Comparison of ENCODE assay signal across 11 mouse cellular contexts in the genomic region with DNA sequence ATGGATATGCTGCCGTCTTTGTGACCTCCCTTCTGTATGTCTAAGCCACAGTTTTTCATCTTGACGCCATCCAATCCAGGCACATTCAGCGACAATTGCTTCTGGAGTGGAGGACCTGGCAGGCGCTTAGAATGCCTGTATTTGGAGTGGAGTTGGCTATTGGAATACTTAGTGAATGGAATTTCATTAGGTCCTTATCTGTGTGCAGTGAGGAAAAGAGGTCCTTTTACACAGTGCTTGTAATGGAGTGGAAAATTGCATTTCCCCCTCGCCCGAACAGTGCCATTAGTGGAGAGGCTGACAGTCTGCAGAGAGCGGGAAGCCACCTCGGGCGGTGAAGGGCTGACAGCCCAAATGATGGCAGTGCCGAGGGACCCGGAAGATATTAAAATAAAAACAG.
DNase-seq lines count a peak whose midpoint lies in the region; ATAC-seq and TF ChIP-seq lines count a peak whose summit lies in the region.
"Had no signal": no experiment of that assay in that cellular context is flagged by ENCODE, and none has a peak within 500 bp of the region (broad histone marks: within the 10 kb centered on the region; RNA-seq: fewer than 3 reads in every experiment).

No protein-coding gene starts in this region.

- no peak overlapping the region for H3K4me2 ChIP-seq in heart, embryonic 11.5 days
- no peak overlapping the region for H3K4me2 ChIP-seq in kidney, embryonic 15.5 days
- 0 out of 2 replicates have a peak overlapping the region, but pooled peaks have one; percentile 3 for H3K4me2 ChIP-seq in forebrain, embryonic 16.5 days (ENCODE audit: low read length)
- H3K4me2 ChIP-seq: limb, embryonic 15.5 days had no signal

- ATAC-seq in heart, embryonic 11.5 days (replicated peaks; ENCODE audit: insufficient number of reproducible peaks, low FRiP score, low TSS enrichment): 0 out of 2 replicates have a peak, but pooled peaks have one; percentile 39
- 0 out of 2 replicates have a peak, but pooled peaks have one; percentile 29 for ATAC-seq in kidney, embryonic 15.5 days (replicated peaks; ENCODE audit: low FRiP score)
- peak; percentile 84 for ATAC-seq in forebrain, embryonic 16.5 days

- H3K9me3 ChIP-seq in heart, embryonic 11.5 days (replicated peaks; ENCODE audit: control insufficient read depth, low read length): no peaks in the 10 kb centered on the region
- H3K9me3 ChIP-seq in kidney, embryonic 15.5 days (replicated peaks): no peaks in the 10 kb centered on the region
- no peaks in the 10 kb centered on the region for H3K9me3 ChIP-seq in forebrain, embryonic 16.5 days (ENCODE audit: control insufficient read depth, low read length)
- H3K9me3 ChIP-seq: limb, embryonic 15.5 days had no signal

- H3K27me3 ChIP-seq in heart, embryonic 11.5 days (ENCODE audit: control insufficient read depth, insufficient read depth, low read length): no peaks in the 10 kb centered on the region
- no peaks in the 10 kb centered on the region for H3K27me3 ChIP-seq in heart, adult 2 months (ENCODE audit: control insufficient read depth, insufficient read depth, low read length)
- H3K27me3 ChIP-seq in kidney, embryonic 15.5 days: no peaks in the 10 kb centered on the region
- peaks cover 44% of the 10 kb centered on the region for H3K27me3 ChIP-seq in forebrain, embryonic 16.5 days (replicated peaks; ENCODE audit: control insufficient read depth, insufficient read depth, low read length)
- H3K27me3 ChIP-seq: limb, embryonic 15.5 days had no signal

- TF ChIP-seq POLR2A in heart, adult 2 months (IDR thresholded peaks at IDR 0.05; ENCODE audit: insufficient read depth, low read depth, low read length): no peak

- no peaks in the 10 kb centered on the region for H3K36me3 ChIP-seq in heart, embryonic 11.5 days (ENCODE audit: control insufficient read depth, insufficient read depth, low read length)
- H3K36me3 ChIP-seq in heart, adult 2 months (ENCODE audit: control insufficient read depth, insufficient read depth, low read length): no peaks in the 10 kb centered on the region
- H3K36me3 ChIP-seq in kidney, embryonic 15.5 days: no peaks in the 10 kb centered on the region
- H3K36me3 ChIP-seq in forebrain, embryonic 16.5 days (ENCODE audit: control insufficient read depth, insufficient read depth): no peaks in the 10 kb centered on the region
- H3K36me3 ChIP-seq: limb, embryonic 15.5 days had no signal

- no peak overlapping the region for H3K4me3 ChIP-seq in heart, embryonic 11.5 days (ENCODE audit: low read depth, low read length)
- H3K4me3 ChIP-seq in heart, adult 2 months: no peak overlapping the region
- H3K4me3 ChIP-seq in kidney, embryonic 15.5 days (replicated peaks): no peak overlapping the region
- H3K4me3 ChIP-seq in forebrain, embryonic 16.5 days (replicated peaks; ENCODE audit: low read length): no peak overlapping the region
- H3K4me3 ChIP-seq: limb, embryonic 15.5 days had no signal

- H3K4me1 ChIP-seq in heart, embryonic 11.5 days (ENCODE audit: control insufficient read depth, insufficient read depth, low read length): 0 out of 2 replicates have a peak, but pooled peaks cover 3% of the 10 kb centered on the region
- no peaks in the 10 kb centered on the region for H3K4me1 ChIP-seq in heart, adult 2 months (ENCODE audit: control insufficient read depth, insufficient read depth, low read length)
- no peaks in the 10 kb centered on the region for H3K4me1 ChIP-seq in kidney, embryonic 15.5 days
- peaks cover 2% of the 10 kb centered on the region; the same call in 1 of the 2 replicates for H3K4me1 ChIP-seq in forebrain, embryonic 16.5 days (replicated peaks; ENCODE audit: control insufficient read depth, insufficient read depth, low read length)
- H3K4me1 ChIP-seq: limb, embryonic 15.5 days had no signal

- no peak for TF ChIP-seq CTCF in heart, adult 2 months (IDR thresholded peaks at IDR 0.05)

- intact Hi-C loops in heart, adult 2 months (cut with DNase I): no loop called here

- 55% methylated on average over 11 of the region's 11 CpGs for WGBS in heart, embryonic 11.5 days (ENCODE audit: insufficient replicate concordance)
- 50% methylated on average over 11 of the region's 11 CpGs for WGBS in heart, adult 2 months
- 70% methylated on average over 11 of the region's 11 CpGs for WGBS in kidney, embryonic 15.5 days
- 14% methylated on average over 11 of the region's 11 CpGs for WGBS in forebrain, embryonic 16.5 days

- no peak overlapping the region for H3K9ac ChIP-seq in heart, embryonic 11.5 days (ENCODE audit: low read depth, low read length)
- H3K9ac ChIP-seq in heart, adult 2 months (ENCODE audit: low read depth, low read length): no peak overlapping the region
- no peak overlapping the region for H3K9ac ChIP-seq in kidney, embryonic 15.5 days
- H3K9ac ChIP-seq in forebrain, embryonic 16.5 days (replicated peaks; ENCODE audit: low read depth, low read length): no peak overlapping the region
- H3K9ac ChIP-seq: limb, embryonic 15.5 days had no signal

- no peaks in the 10 kb centered on the region for H3K79me2 ChIP-seq in heart, adult 2 months (replicated peaks; ENCODE audit: control insufficient read depth, insufficient read depth, low read length)

- H3K27ac ChIP-seq in heart, embryonic 11.5 days (ENCODE audit: low read depth, low read length): no peak overlapping the region
- H3K27ac ChIP-seq in heart, adult 2 months: no peak overlapping the region
- no peak overlapping the region for H3K27ac ChIP-seq in kidney, embryonic 15.5 days
- no peak overlapping the region for H3K27ac ChIP-seq in forebrain, embryonic 16.5 days (ENCODE audit: low read length)
- H3K27ac ChIP-seq: limb, embryonic 15.5 days; stomach, postnatal 0 days had no signal

- no peak for DNase-seq in heart, adult 2 months
- no peak for DNase-seq in kidney, adult 18-20 months
- peak; percentile 70 for DNase-seq in lung, postnatal 25 days (ENCODE audit: low spot score)
- DNase-seq in kidney, adult 8-10 months: no peak
- DNase-seq in thymus, postnatal 10 days (ENCODE audit: low spot score in 2 of 2): no peak
- DNase-seq: cerebellum, adult 18-20 months had no signal

- TF ChIP-seq EP300 in heart, adult 2 months (IDR thresholded peaks at IDR 0.05; ENCODE audit: insufficient read depth, low read depth, low read length): no peak

Comparison
In these comparisons a context has a peak if more than half of its experiments do, and no peak if none do; other contexts are left out.
1. ATAC-seq: peak in every context shown above with its lines; median percentile 84 in forebrain, embryonic 16.5 days; 39 in heart, embryonic 11.5 days; 29 in kidney, embryonic 15.5 days.